Mouse (Mus musculus): ENCODE results near the gene Polr2l.

Gene Polr2l

DNA sequence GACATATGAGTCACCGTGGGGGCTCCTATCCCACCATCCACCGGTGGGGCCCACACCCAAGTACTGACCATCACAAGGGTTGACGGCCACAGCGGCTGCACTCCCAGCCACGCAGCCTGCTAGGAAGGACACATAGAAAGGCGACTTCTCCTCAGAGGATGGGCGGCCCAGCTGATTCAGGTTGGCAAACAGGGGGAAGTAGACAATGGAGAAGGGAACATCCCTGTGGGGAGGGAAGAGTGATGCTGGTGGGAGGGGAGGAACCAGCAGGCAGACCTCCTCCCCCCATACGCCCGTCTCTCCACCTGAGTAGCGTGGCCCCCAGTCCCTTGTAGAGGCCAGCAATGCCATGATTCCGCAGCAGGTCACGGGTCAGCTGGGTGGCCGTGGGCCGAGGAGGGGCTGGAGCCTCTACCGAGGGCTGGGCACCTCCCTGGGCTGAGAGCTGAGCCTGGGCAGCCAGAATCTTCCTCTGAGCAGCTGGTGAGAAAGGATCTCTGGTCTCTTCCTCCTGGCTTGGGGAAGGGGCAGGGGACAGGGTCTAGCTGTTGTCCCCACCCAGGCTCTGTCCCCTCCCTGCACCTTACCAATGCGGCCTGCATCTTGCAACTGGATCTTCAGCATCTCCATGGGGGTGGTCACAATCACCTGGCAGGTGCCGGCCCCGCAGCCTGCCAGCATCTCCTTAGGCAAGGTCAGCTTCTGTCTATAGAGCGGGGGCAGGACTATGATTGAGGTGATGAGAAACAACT lies 43.3 kb downstream of the Polr2l start:
- DNase-seq, result no peak

DNA sequence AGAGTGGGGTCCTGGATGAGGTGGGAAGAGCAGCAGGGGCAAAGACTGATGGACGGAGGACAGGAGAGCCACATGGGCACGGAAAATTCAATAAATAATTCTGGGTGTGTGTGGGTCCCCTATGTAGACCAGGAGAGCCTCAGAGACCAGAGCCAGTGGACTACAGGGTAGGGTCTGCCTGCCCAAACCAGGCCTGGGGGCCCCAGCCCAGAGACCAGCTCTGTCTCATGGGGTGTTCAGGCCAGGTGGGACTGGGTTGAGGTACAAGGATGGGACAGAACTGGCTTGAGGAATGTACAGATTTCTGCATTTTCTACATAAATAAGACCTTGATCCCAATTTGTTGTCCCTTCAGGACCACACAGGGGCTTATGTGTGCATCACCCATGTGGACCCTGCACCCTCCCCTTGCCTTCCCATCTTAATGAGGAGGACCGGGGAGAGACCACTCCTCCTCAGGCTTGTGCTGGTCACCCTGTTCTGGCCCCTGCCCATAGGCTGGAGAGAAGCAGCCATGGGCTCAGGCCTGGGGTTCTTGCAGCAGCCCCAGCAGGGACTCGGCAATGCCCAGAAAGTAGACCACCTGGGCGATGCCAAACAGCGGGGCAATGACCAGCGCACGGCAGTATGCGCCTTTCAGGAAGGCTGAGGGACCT lies 44.2 kb downstream of the Polr2l start:
- no peak for DNase-seq

- DNase-seq, result no peak
Measured at GRCm38 (mm10) chr7:141429840-141430584, 44.9 kb downstream of the Polr2l start.

DNA sequence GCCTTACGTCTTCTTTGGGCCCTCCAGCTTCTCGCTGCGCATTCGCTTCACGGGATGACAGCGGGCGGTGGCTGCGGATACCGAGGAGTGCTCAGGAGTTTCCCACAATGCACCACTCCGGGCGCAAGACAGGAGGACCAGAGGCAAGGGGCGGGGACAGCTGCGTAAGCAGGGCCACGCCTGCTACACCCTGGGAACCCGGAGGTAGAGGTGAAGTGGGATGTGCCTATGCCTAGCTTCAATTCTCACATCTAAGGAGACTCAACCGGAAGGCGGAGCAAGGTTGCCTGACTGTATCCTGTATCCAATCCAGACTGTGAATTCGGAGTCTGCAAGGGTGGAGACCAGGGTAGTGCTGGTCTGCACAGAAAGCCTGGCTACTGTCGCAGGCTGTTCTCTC lies 45.6 kb downstream of the Polr2l start, which contains the start of gene Cend1:
Gene Cend1, minus strand, starts transcription at position 182 of the 400 bp plus-strand sequence.
- DNase-seq, result no peak

GRCm38 (mm10) chr7:141428701-141429100 lies 46.2 kb downstream of the Polr2l start:
- DNase-seq, result no peak

GRCm38 (mm10) chr7:141426948-141427730 lies 47.8 kb downstream of the Polr2l start:
- DNase-seq, result no peak

DNA sequence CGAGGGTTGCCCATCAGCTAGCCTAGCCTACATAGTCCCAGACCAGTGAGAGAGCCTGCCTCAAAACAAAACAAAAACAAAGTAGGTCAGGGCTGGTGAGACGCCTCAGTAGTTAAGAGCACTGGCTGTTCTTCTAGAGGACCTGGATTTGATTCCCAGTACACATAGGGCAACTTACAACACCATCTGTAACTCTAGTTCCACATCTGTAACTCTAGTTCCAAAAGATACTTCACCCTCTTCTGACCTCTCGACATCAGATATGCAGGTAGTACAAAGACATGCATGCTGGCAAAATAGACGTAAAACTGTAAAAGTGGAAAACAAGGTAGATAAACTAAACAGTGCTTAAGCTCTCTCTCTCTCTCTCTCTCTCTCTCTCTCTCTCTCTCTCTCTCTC lies 51.1 kb downstream of the Polr2l start:
- DNase-seq, result no peak

Measured in B cell, adult 2 months (primary cell).